Mouse (Mus musculus): ENCODE results near the gene Nufip1. TPM values are rescaled to one million over a fixed set of nuclear protein-coding genes. Genes with fewer than 3 reads are reported as not detected.

Gene Nufip1
- total and polyA plus RNA-seq, 3 experiments = 20.6 to 36.5 (median 21.6) TPM

DNA sequence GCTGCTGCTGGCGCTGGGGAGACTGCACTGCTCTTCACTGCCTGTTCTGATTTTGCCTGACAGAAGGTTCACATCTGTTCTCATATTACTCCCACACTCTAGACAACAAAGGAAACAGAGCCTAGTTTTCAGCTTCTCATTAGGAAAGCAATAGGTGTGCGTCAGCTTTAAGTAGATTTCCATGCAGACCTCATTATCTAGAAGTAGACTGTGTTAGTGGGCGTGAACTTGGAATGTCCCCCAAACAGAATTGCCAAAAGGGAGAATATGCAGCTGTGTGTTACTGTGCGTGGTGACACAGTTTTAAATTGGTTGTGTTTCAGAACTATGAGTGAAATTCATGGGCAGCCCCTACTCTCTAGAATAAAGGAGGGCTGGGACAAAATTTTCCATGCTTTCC, 9.8 kb downstream of the Nufip1 start:
- Histone ChIP-seq H3K27me3 (ENCODE audit: control insufficient read depth in 1 of 2, insufficient read depth in 2 of 2, low read length in 2 of 2) (no peaks in the 10 kb centered on the region), H3K27ac (ENCODE audit: control insufficient read depth, low read depth, low read length) (no peak overlapping the region), H3K9me3 (replicated peaks; ENCODE audit: insufficient read depth, low read length) (no peaks in the 10 kb centered on the region), H3K9ac (ENCODE audit: control insufficient read depth, low read depth, low read length, poor library complexity, severe bottlenecking) (no peak overlapping the region), H3K4me3 (ENCODE audit: control insufficient read depth in 1 of 2, insufficient read depth in 1 of 2, low read depth in 2 of 2, low read length in 2 of 2) (no peak overlapping the region), H3K36me3 (ENCODE audit: control insufficient read depth in 1 of 2, insufficient read depth in 2 of 2, low read length in 2 of 2) (peaks cover 6 to 28% of the 10 kb centered on the region in 2 experiments), H3K4me1 (ENCODE audit: control insufficient read depth in 1 of 2, insufficient read depth in 2 of 2, low read length in 2 of 2) (0 out of 4 replicates have a peak, but pooled peaks cover 0 to 2% of the 10 kb centered on the region in 2 experiments), H3K79me2 (ENCODE audit: control insufficient read depth, insufficient read depth, low read length, poor library complexity) (peaks cover 5% of the 10 kb centered on the region)
- TF ChIP-seq ELF1 (IDR thresholded peaks at IDR 0.05; ENCODE audit: low read depth, low read length) (no peak), USF2 (IDR thresholded peaks at IDR 0.05; ENCODE audit: borderline replicate concordance in 1 of 2, insufficient read depth in 1 of 2, low read depth in 1 of 2, low read length in 2 of 2) (no peak), NRF1 (IDR thresholded peaks at IDR 0.05; ENCODE audit: insufficient read depth, low read depth, low read length, poor library complexity, severe bottlenecking) (no peak), HCFC1 (IDR thresholded peaks at IDR 0.05; ENCODE audit: low read depth, low read length) (no peak), EP300 (IDR thresholded peaks at IDR 0.05; ENCODE audit: low read depth in 1 of 2, low read length in 2 of 2) (no peak), MAFK (IDR thresholded peaks at IDR 0.05; ENCODE audit: borderline replicate concordance, low read depth, low read length) (no peak), CHD1 (IDR thresholded peaks at IDR 0.05; ENCODE audit: low read depth, low read length) (no peak), MEF2A (IDR thresholded peaks at IDR 0.05; ENCODE audit: extremely low read depth, insufficient replicate concordance, low read depth, low read length, poor library complexity, severe bottlenecking) (no peak), MAX (IDR thresholded peaks at IDR 0.05; ENCODE audit: low read length) (no peak), GABPA (IDR thresholded peaks at IDR 0.05; ENCODE audit: low read depth, low read length) (no peak), USF1 (IDR thresholded peaks at IDR 0.05; ENCODE audit: low read depth, low read length) (no peak), MYB (IDR thresholded peaks at IDR 0.05; ENCODE audit: low read depth, low read length) (no peak), GATA1 (IDR thresholded peaks at IDR 0.05; ENCODE audit: low read depth, low read length) (no peak), TBP (IDR thresholded peaks at IDR 0.05; ENCODE audit: low read depth, low read length) (no peak)
- no peak for DNase-seq (ENCODE audit: low read depth, low spot score)

DNA sequence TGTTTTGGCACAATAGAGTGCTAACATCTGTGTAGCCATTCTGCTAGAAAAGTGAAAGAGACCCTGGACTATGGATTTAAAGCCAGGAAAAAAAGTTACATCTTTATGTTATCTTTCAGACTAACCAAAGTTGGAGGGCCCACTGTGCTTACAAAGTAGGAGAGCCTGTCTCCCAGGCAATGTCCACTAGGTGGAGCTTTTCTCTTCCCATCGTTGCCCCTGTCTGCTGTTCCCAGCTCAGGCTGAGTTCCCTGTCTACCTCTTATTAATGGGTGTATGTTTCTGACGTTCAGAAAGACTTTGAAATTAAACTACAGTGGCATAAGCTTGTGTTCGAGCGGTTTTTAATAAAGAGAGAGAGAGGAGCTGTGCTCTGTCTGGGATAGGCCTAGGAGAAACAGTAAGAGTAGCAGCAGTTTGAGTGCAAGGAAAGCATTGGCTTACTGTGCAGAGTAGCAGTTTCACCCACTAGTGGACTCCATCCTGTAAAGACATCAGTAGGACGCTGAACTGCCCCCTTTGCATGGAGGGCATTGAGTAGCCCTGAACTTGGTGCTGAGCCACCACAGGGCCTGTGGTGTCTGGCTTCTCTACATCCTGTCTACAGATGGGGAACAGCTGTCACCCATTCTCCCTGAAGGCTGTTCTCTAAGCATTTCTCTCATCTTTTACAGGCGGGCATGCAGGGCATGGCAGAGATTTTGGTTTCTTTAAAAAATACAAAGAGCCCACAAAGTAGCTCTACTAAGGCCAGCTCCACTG, 11.4 kb downstream of the Nufip1 start:
- H3K79me2 ChIP-seq (ENCODE audit: control insufficient read depth, insufficient read depth, low read length, poor library complexity) = peaks cover 5% of the 10 kb centered on the region
- H3K36me3 ChIP-seq (ENCODE audit: control insufficient read depth in 1 of 2, insufficient read depth in 2 of 2, low read length in 2 of 2) = peaks cover 6 to 30% of the 10 kb centered on the region in 2 experiments
- TF ChIP-seq RCOR1 (IDR thresholded peaks at IDR 0.05; ENCODE audit: low read depth, low read length) (no peak), ZNF384 (IDR thresholded peaks at IDR 0.05; ENCODE audit: low read depth, low read length) (no peak), MYB (IDR thresholded peaks at IDR 0.05; ENCODE audit: low read depth, low read length) (no peak), RAD21 (IDR thresholded peaks at IDR 0.05; ENCODE audit: low read depth, low read length) (peak; percentile 59), SMC3 (IDR thresholded peaks at IDR 0.05; ENCODE audit: low read depth, low read length) (peak; percentile 79), CTCF (IDR thresholded peaks at IDR 0.05 in 2 of 3, conservative IDR thresholded peaks at IDR 0.05 in 1 of 3; ENCODE audit: control insufficient read depth in 1 of 3, insufficient read depth in 1 of 3, low read depth in 2 of 3, low read length in 3 of 3, poor library complexity in 1 of 3, severe bottlenecking in 1 of 3) (peak; percentile 71 to 82 (median 77)), ZC3H11A (IDR thresholded peaks at IDR 0.05; ENCODE audit: low read depth, low read length) (peak; percentile 60)
- H3K9me3 ChIP-seq (replicated peaks; ENCODE audit: insufficient read depth, low read length) = no peaks in the 10 kb centered on the region
- H3K9ac ChIP-seq (ENCODE audit: control insufficient read depth, low read depth, low read length, poor library complexity, severe bottlenecking) = no peak overlapping the region
- no peak overlapping the region for H3K27ac ChIP-seq (ENCODE audit: control insufficient read depth, low read depth, low read length)
- H3K4me3 ChIP-seq (ENCODE audit: control insufficient read depth in 1 of 2, insufficient read depth in 1 of 2, low read depth in 2 of 2, low read length in 2 of 2) = no peak overlapping the region
- H3K4me1 ChIP-seq (ENCODE audit: control insufficient read depth in 1 of 2, insufficient read depth in 2 of 2, low read length in 2 of 2) = 0 out of 4 replicates have a peak, but pooled peaks cover 0 to 2% of the 10 kb centered on the region in 2 experiments
- H3K27me3 ChIP-seq (ENCODE audit: control insufficient read depth in 1 of 2, insufficient read depth in 2 of 2, low read length in 2 of 2) = no peaks in the 10 kb centered on the region
- DNase-seq (ENCODE audit: low read depth, low spot score) = peak; percentile 67

Measured in MEL (cell line).